Mouse (Mus musculus) cerebellum, postnatal 25 days (tissue): ENCODE results near the gene Fahd2a.

Experiments used
- DNase-seq, 2 experiments: peaks; one replicate each; pipeline ENCODE4 v3.0.0; 2021; ENCODE audit warnings: mixed read lengths in 2 of 2

Gene Fahd2a

GRCm38 (mm10) chr2:127444055-127444789 is at the start of gene Fahd2a:
Gene Fahd2a (minus strand): TSS chr2:127444565.
- peak; percentile 91 to 94 for DNase-seq

GRCm38 (mm10) chr2:127484476-127485170 is 40.3 kb upstream of the Fahd2a start:
- DNase-seq = peak; percentile 41 to 63

- DNase-seq = peak; percentile 41 to 63
Observed at GRCm38 (mm10) chr2:127483001-127483400, 38.6 kb upstream of the Fahd2a start.

GRCm38 (mm10) chr2:127482533-127482911 is 38.2 kb upstream of the Fahd2a start:
- DNase-seq = peak; percentile 45 to 69

GRCm38 (mm10) chr2:127481841-127482532 is 37.6 kb upstream of the Fahd2a start:
- peak in 1 of 2 experiments; percentile 25 for DNase-seq

- DNase-seq = peak; percentile 29 to 47
Observed at GRCm38 (mm10) chr2:127479763-127480162, 35.4 kb upstream of the Fahd2a start.

GRCm38 (mm10) chr2:127479210-127479609 is 34.8 kb upstream of the Fahd2a start:
- no peak for DNase-seq

GRCm38 (mm10) chr2:127472279-127472678 is 27.9 kb upstream of the Fahd2a start:
- DNase-seq = no peak

GRCm38 (mm10) chr2:127471281-127471680 is 26.9 kb upstream of the Fahd2a start:
- DNase-seq = no peak

GRCm38 (mm10) chr2:127470661-127471060 is 26.3 kb upstream of the Fahd2a start:
- DNase-seq = no peak

GRCm38 (mm10) chr2:127470183-127470582 is 25.8 kb upstream of the Fahd2a start:
- no peak for DNase-seq

- peak; percentile 74 to 81 for DNase-seq
Observed at GRCm38 (mm10) chr2:127462314-127462713, 17.9 kb upstream of the Fahd2a start.

GRCm38 (mm10) chr2:127461351-127461750 is 17.0 kb upstream of the Fahd2a start:
- no peak for DNase-seq

GRCm38 (mm10) chr2:127459341-127459740 is 15.0 kb upstream of the Fahd2a start:
- DNase-seq = peak; percentile 58 to 70

GRCm38 (mm10) chr2:127453764-127454163 is 9.4 kb upstream of the Fahd2a start:
- DNase-seq = peak; percentile 80 to 87

- no peak for DNase-seq
Observed at GRCm38 (mm10) chr2:127453141-127453540, 8.8 kb upstream of the Fahd2a start.

- no peak for DNase-seq
Observed at GRCm38 (mm10) chr2:127451748-127452147, 7.4 kb upstream of the Fahd2a start.

- peak in 1 of 2 experiments; percentile 33 for DNase-seq
Observed at GRCm38 (mm10) chr2:127449691-127450090, 5.3 kb upstream of the Fahd2a start.

GRCm38 (mm10) chr2:127446847-127447246 is 2.5 kb upstream of the Fahd2a start:
- no peak for DNase-seq

GRCm38 (mm10) chr2:127437697-127438096 is 6.7 kb downstream of the Fahd2a start:
- no peak for DNase-seq

- no peak for DNase-seq
Observed at GRCm38 (mm10) chr2:127435554-127435953, 8.8 kb downstream of the Fahd2a start.

- peak in 1 of 2 experiments; percentile 34 for DNase-seq
Observed at GRCm38 (mm10) chr2:127435135-127435534, 9.2 kb downstream of the Fahd2a start.

GRCm38 (mm10) chr2:127433487-127434295 is 10.7 kb downstream of the Fahd2a start:
- peak; percentile 51 to 64 for DNase-seq
